Mouse (Mus musculus): ENCODE measurements at regions not wholly inside any gene's neighbourhood (a gene's known extent, or its start where the extent isn't known, plus 50 kb on each side); places are given as distances from the start of the nearest gene placed in this dataset.

DNA sequence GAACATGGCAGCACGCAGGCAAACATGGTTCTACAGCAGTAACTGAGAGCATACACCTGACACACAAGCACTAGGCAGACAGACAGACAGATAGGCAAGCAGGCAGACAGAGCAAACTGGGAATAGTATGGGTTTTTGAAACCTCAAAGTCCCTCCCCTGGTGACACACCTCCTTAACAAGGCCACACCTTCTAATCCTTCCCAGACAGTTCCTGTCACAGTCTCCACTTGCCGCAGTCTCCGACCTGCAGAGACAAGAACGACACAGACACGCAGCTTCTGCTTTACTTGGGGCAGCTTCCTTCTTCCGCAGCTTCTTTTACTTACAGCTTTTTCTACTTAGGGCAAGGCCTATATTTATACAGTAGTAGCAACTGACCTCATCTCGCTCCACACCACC is 155.9 kb upstream of the Cadm1 start:
- Histone ChIP-seq H3K36me3 (no peaks in the 10 kb centered on the region), H3K4me2 (no peak overlapping the region), H3K9me3 (peaks cover 5% of the 10 kb centered on the region), H3K9ac (no peak overlapping the region), H3K4me1 (peaks cover 24% of the 10 kb centered on the region), H3K4me3 (no peak overlapping the region), H3K27ac (replicated peaks) (no peak overlapping the region), H3K27me3 (replicated peaks) (peaks cover 56% of the 10 kb centered on the region)
- no peak for ATAC-seq (ENCODE audit: extremely low read depth, insufficient number of reproducible peaks, low FRiP score, low TSS enrichment)
- 92% methylated on average over 7 of the region's 7 CpGs for WGBS

- H3K4me3 ChIP-seq: no peak overlapping the region
- no peak overlapping the region for H3K4me2 ChIP-seq
- peaks cover 69% of the 10 kb centered on the region for H3K27me3 ChIP-seq (replicated peaks)
- H3K9ac ChIP-seq: no peak overlapping the region
- peaks cover 5% of the 10 kb centered on the region for H3K9me3 ChIP-seq
- peak overlapping the region; percentile 39; the same call in 1 of the 2 replicates for H3K27ac ChIP-seq (replicated peaks)
- H3K4me1 ChIP-seq: peaks cover 36% of the 10 kb centered on the region
- peak; percentile 55 for ATAC-seq (ENCODE audit: extremely low read depth, insufficient number of reproducible peaks, low FRiP score, low TSS enrichment)
- WGBS: 5% methylated on average over 1 of the region's 1 CpGs
- H3K36me3 ChIP-seq: no peaks in the 10 kb centered on the region
Observed at GRCm38 (mm10) chr9:47376645-47377044, 153.3 kb upstream of the Cadm1 start.

- no peak overlapping the region for H3K9ac ChIP-seq
- ATAC-seq (ENCODE audit: extremely low read depth, insufficient number of reproducible peaks, low FRiP score, low TSS enrichment): no peak
- H3K4me2 ChIP-seq: no peak overlapping the region
- H3K36me3 ChIP-seq: no peaks in the 10 kb centered on the region
- peaks cover 5% of the 10 kb centered on the region for H3K9me3 ChIP-seq
- H3K27ac ChIP-seq (replicated peaks): no peak overlapping the region
- 68% methylated on average over 5 of the region's 5 CpGs for WGBS
- H3K27me3 ChIP-seq (replicated peaks): peaks cover 60% of the 10 kb centered on the region
- peaks cover 36% of the 10 kb centered on the region for H3K4me1 ChIP-seq
- H3K4me3 ChIP-seq: no peak overlapping the region
Observed at GRCm38 (mm10) chr9:47378541-47378940, 151.4 kb upstream of the Cadm1 start.

DNA sequence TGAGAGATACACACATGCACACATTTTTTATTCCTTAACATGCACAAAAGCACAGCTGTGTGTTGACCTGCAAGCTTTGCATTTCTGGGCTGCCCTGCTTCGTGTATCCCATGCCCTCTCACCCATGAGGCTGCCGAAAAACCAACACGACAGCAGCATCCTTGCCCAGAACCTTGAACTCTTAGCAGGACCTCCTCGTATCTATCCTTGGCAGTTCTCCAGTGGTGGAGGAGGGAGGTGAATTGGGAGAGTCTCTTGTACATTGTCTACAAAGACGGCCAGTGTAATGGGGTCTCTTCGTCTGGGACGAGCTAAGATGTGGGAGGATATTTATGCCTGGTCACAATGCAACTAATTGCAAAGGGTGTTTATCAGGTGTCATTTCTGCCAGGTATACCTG is 149.6 kb upstream of the Cadm1 start:
- Histone ChIP-seq H3K9me3 (no peaks in the 10 kb centered on the region), H3K27me3 (replicated peaks) (peaks cover 69% of the 10 kb centered on the region)
- 62% methylated on average over 7 of the region's 7 CpGs for WGBS

DNA sequence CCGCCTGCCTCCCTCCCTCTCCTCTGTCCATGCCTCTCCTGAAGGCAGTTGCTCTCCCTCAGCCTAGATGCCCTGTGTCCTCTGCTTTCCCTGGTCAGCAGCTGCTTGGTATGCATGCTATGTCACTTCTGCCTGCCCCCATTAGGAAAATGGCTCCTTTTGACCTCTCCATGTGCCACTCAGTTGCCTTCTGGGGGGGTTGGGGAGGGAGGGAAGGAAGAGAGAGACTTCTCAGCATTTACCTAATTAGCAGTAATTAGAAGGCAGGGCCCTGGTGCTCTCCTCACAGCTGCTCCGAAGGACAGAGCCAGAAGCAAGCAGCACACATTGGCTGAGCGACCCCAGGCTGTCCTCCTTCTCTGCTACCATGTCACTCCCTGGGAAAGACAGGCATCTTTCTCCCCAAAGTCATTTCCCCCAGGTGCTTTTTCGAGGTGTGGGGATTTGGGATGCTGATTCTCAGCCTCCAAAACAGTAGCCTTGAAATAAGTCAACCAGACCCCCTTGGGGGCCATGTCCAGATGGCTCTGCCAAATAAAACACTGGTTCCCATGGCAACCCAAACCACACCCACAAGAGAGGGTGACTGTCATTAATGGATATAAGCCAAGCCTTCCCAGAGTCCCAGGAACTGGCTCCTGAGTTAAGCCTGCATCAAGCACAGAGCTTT is 145.7 kb upstream of the Cadm1 start:
- Histone ChIP-seq H3K36me3 (no peaks in the 10 kb centered on the region), H3K27me3 (replicated peaks) (peaks cover 91% of the 10 kb centered on the region), H3K9me3 (no peaks in the 10 kb centered on the region), H3K4me2 (no peak overlapping the region), H3K4me3 (no peak overlapping the region), H3K9ac (no peak overlapping the region), H3K27ac (replicated peaks) (no peak overlapping the region), H3K4me1 (peaks cover 9% of the 10 kb centered on the region)
- 45% methylated on average over 4 of the region's 4 CpGs for WGBS
- no peak for ATAC-seq (ENCODE audit: extremely low read depth, insufficient number of reproducible peaks, low FRiP score, low TSS enrichment)

More for the DNA sequence above, 149.6 kb upstream of the Cadm1 start:
- no peaks in the 10 kb centered on the region for H3K36me3 ChIP-seq
- H3K27ac ChIP-seq (replicated peaks): no peak overlapping the region
- H3K4me3 ChIP-seq: no peak overlapping the region
- H3K4me2 ChIP-seq: no peak overlapping the region
- no peak for ATAC-seq (ENCODE audit: extremely low read depth, insufficient number of reproducible peaks, low FRiP score, low TSS enrichment)
- H3K9ac ChIP-seq: no peak overlapping the region
- peaks cover 35% of the 10 kb centered on the region for H3K4me1 ChIP-seq

- ATAC-seq (ENCODE audit: extremely low read depth, insufficient number of reproducible peaks, low FRiP score, low TSS enrichment): no peak
- Histone ChIP-seq H3K4me3 (no peak overlapping the region), H3K9me3 (no peaks in the 10 kb centered on the region), H3K27me3 (replicated peaks) (peaks cover 91% of the 10 kb centered on the region), H3K36me3 (no peaks in the 10 kb centered on the region), H3K4me2 (no peak overlapping the region), H3K4me1 (no peaks in the 10 kb centered on the region), H3K27ac (replicated peaks) (no peak overlapping the region), H3K9ac (no peak overlapping the region)
- 74% methylated on average over 11 of the region's 11 CpGs for WGBS
Observed at GRCm38 (mm10) chr9:47386646-47387045, 143.3 kb upstream of the Cadm1 start.

GRCm38 (mm10) chr9:47387221-47387620 is 142.8 kb upstream of the Cadm1 start:
- H3K4me1 ChIP-seq: no peaks in the 10 kb centered on the region
- ATAC-seq (ENCODE audit: extremely low read depth, insufficient number of reproducible peaks, low FRiP score, low TSS enrichment): no peak
- H3K4me3 ChIP-seq: no peak overlapping the region
- H3K4me2 ChIP-seq: no peak overlapping the region
- H3K9me3 ChIP-seq: no peaks in the 10 kb centered on the region
- H3K27ac ChIP-seq (replicated peaks): no peak overlapping the region
- H3K27me3 ChIP-seq (replicated peaks): peaks cover 96% of the 10 kb centered on the region
- no peak overlapping the region for H3K9ac ChIP-seq
- H3K36me3 ChIP-seq: no peaks in the 10 kb centered on the region
- 60% methylated on average over 4 of the region's 4 CpGs for WGBS

- H3K27me3 ChIP-seq (replicated peaks): peaks cover 96% of the 10 kb centered on the region
- no peak for ATAC-seq (ENCODE audit: extremely low read depth, insufficient number of reproducible peaks, low FRiP score, low TSS enrichment)
- H3K27ac ChIP-seq (replicated peaks): no peak overlapping the region
- H3K9me3 ChIP-seq: no peaks in the 10 kb centered on the region
- H3K4me3 ChIP-seq: no peak overlapping the region
- no peak overlapping the region for H3K9ac ChIP-seq
- no peak overlapping the region for H3K4me2 ChIP-seq
- no peaks in the 10 kb centered on the region for H3K4me1 ChIP-seq
- 54% methylated on average over 8 of the region's 8 CpGs for WGBS
- no peaks in the 10 kb centered on the region for H3K36me3 ChIP-seq
Observed at GRCm38 (mm10) chr9:47387716-47388300, 142.2 kb upstream of the Cadm1 start.

- Histone ChIP-seq H3K4me1 (no peaks in the 10 kb centered on the region), H3K9ac (no peak overlapping the region), H3K36me3 (no peaks in the 10 kb centered on the region), H3K9me3 (no peaks in the 10 kb centered on the region), H3K27me3 (replicated peaks) (peaks cover 100% of the 10 kb centered on the region), H3K27ac (replicated peaks) (no peak overlapping the region), H3K4me2 (no peak overlapping the region), H3K4me3 (no peak overlapping the region)
- no peak for ATAC-seq (ENCODE audit: extremely low read depth, insufficient number of reproducible peaks, low FRiP score, low TSS enrichment)
- 84% methylated on average over 6 of the region's 6 CpGs for WGBS
Observed at GRCm38 (mm10) chr9:47389901-47390300, 140.1 kb upstream of the Cadm1 start.

DNA sequence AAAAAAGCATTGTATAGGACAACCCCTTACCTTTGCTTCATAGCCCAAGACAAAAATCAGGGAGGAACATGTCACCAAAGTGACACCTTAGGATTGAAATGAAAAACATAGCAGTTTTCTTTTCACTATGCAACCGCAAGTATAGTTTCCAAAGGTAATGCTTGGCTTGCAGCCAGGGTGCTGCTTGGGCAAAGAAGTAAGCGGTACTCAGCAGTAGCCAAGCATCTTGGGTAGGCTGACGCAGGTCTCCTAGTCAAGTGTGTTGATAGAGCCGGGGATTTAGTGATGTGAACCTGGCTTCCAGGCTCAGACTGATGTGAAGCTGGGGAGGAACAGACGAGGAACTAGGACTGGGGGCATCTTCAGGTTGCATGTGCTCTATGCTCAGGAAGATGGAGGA is 138.3 kb upstream of the Cadm1 start:
- H3K27me3 ChIP-seq (replicated peaks): peaks cover 100% of the 10 kb centered on the region
- H3K9me3 ChIP-seq: no peaks in the 10 kb centered on the region
- WGBS: 70% methylated on average over 5 of the region's 5 CpGs
- no peaks in the 10 kb centered on the region for H3K4me1 ChIP-seq
- no peak overlapping the region for H3K9ac ChIP-seq
- H3K4me3 ChIP-seq: no peak overlapping the region
- H3K4me2 ChIP-seq: no peak overlapping the region
- no peak for ATAC-seq (ENCODE audit: extremely low read depth, insufficient number of reproducible peaks, low FRiP score, low TSS enrichment)
- H3K27ac ChIP-seq (replicated peaks): no peak overlapping the region
- no peaks in the 10 kb centered on the region for H3K36me3 ChIP-seq

DNA sequence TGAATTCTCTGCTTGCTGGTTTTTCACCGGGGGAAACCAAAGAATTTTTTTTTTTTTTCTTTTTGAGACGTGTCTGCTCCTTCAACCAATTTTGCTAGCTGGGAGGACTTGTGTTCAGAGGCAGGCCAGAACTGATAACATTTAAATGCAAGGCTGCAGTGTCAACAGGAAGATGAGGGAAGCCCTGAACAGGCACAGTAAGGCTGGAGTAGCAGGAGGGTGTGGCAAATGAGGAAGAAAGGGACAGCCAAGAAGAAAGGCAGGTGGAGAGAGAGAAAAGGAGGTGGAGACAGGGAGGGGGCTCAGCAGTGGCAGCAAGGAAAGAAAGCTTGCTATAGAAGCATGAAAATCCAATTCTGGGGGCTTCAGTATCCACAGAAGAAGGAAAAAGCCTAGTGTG is 130.4 kb upstream of the Cadm1 start:
- H3K4me1 ChIP-seq: peaks cover 7% of the 10 kb centered on the region; the same call in 1 of the 2 replicates
- H3K27me3 ChIP-seq (replicated peaks): peaks cover 100% of the 10 kb centered on the region
- no peaks in the 10 kb centered on the region for H3K9me3 ChIP-seq
- WGBS: 7% methylated on average over 2 of the region's 2 CpGs
- H3K36me3 ChIP-seq: no peaks in the 10 kb centered on the region
- H3K27ac ChIP-seq (replicated peaks): no peak overlapping the region
- H3K9ac ChIP-seq: no peak overlapping the region; the same call in 1 of the 2 replicates
- H3K4me2 ChIP-seq: no peak overlapping the region
- no peak overlapping the region for H3K4me3 ChIP-seq
- no peak for ATAC-seq (ENCODE audit: extremely low read depth, insufficient number of reproducible peaks, low FRiP score, low TSS enrichment)

Data from heart, embryonic 13.5 days (tissue).